ENCODE assay signal across 10 mouse cellular contexts in the genomic region with DNA sequence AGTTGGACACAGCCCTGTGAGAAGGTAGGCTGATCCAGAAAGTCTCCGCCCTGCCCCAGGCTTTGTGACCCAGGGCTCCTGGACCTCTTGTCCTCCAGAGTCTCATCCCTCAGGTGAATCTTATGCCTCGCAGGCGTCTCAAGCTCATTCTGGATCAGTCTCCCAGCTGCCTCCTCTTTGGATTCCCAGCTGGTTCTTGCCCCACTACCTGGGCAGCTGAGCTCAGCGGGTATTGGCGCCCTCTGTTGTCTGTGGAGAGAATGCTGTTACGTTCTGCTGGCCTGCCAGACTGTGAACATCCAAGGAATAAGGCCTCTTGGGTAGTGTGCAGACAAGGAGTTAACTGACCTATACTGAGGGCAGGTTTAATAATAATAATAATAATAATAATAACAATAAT. TPM values are rescaled to one million over a fixed set of nuclear protein-coding genes. Genes with fewer than 3 reads are reported as not detected.
A peak's percentile ranks its signal among the peaks of the same experiment; 100 is the strongest.
DNase-seq lines count a peak whose midpoint lies in the region; ATAC-seq and TF ChIP-seq lines count a peak whose summit lies in the region.
"Had no signal": no experiment of that assay in that cellular context is flagged by ENCODE, and none has a peak within 500 bp of the region (broad histone marks: within the 10 kb centered on the region; RNA-seq: fewer than 3 reads in every experiment).

No protein-coding gene starts in this region.

- H3K4me2 ChIP-seq in forebrain, embryonic 12.5 days: no peak overlapping the region

- no peak overlapping the region for H3K27ac ChIP-seq in cerebellum, adult 2 months (ENCODE audit: insufficient read depth, low read length)
- no peak overlapping the region for H3K27ac ChIP-seq in forebrain, embryonic 10.5 days
- H3K27ac ChIP-seq in forebrain, embryonic 12.5 days: no peak overlapping the region

- no peaks in the 10 kb centered on the region for H3K27me3 ChIP-seq in cerebellum, adult 2 months (ENCODE audit: control insufficient read depth, insufficient read depth, low read length)
- H3K27me3 ChIP-seq in forebrain, embryonic 10.5 days (ENCODE audit: poor library complexity, severe bottlenecking): no peaks in the 10 kb centered on the region
- H3K27me3 ChIP-seq in forebrain, embryonic 12.5 days: no peaks in the 10 kb centered on the region

- WGBS in cerebellum, adult 2 months: 63% methylated on average over 6 of the region's 6 CpGs
- WGBS in forebrain, embryonic 10.5 days: 64% methylated on average over 6 of the region's 6 CpGs
- 54% methylated on average over 6 of the region's 6 CpGs for WGBS in forebrain, embryonic 12.5 days

- no peaks in the 10 kb centered on the region; the same call in 1 of the 2 replicates for H3K4me1 ChIP-seq in cerebellum, adult 2 months (ENCODE audit: control insufficient read depth, insufficient read depth, low read length)
- H3K4me1 ChIP-seq in forebrain, embryonic 10.5 days: peaks cover 5% of the 10 kb centered on the region; the same call in 1 of the 2 replicates
- no peaks in the 10 kb centered on the region for H3K4me1 ChIP-seq in forebrain, embryonic 12.5 days

- no peak overlapping the region for H3K4me3 ChIP-seq in cerebellum, adult 2 months (replicated peaks; ENCODE audit: insufficient read depth, low read depth, low read length)
- no peak overlapping the region for H3K4me3 ChIP-seq in forebrain, embryonic 10.5 days
- no peak overlapping the region for H3K4me3 ChIP-seq in forebrain, embryonic 12.5 days (replicated peaks)
- H3K4me3 ChIP-seq: myocyte had no signal

- DNase-seq in cerebellum, adult 2 months: no peak
- DNase-seq in cerebellum, adult 8-10 months: no peak
- DNase-seq in left cerebral cortex, adult 18-20 months (ENCODE audit: low spot score in 2 of 2): peak; percentile 46 to 56
- DNase-seq in left cerebral cortex, adult 11 months (ENCODE audit: low spot score): no peak
- peak; percentile 27 for DNase-seq in ES-CJ7 (ENCODE audit: low read depth, low spot score)
- peak; percentile 35 to 41 for DNase-seq in layer of hippocampus, postnatal 36 days
- no peak for DNase-seq in forebrain, embryonic 10.5 days (ENCODE audit: extremely low spot score, low spot score)

- H3K9ac ChIP-seq in forebrain, embryonic 12.5 days: no peak overlapping the region

- H3K9me3 ChIP-seq in forebrain, embryonic 10.5 days: no peaks in the 10 kb centered on the region
- no peaks in the 10 kb centered on the region for H3K9me3 ChIP-seq in forebrain, embryonic 12.5 days

- TF ChIP-seq POLR2A in cerebellum, adult 2 months (IDR thresholded peaks at IDR 0.05; ENCODE audit: borderline replicate concordance, insufficient read depth, low read length): no peak

- H3K36me3 ChIP-seq in forebrain, embryonic 10.5 days (replicated peaks): no peaks in the 10 kb centered on the region
- no peaks in the 10 kb centered on the region for H3K36me3 ChIP-seq in forebrain, embryonic 12.5 days (replicated peaks)

- no peak for ATAC-seq in forebrain, embryonic 12.5 days (ENCODE audit: low FRiP score)

- peak; percentile 13; the same call in 1 of the 2 replicates for TF ChIP-seq CTCF in cerebellum, adult 2 months (IDR thresholded peaks at IDR 0.05; ENCODE audit: borderline replicate concordance, insufficient read depth, low read depth, low read length)

RNA-seq across cellular contexts. Expression of a gene that starts 17.2 kb away (rescaled TPM):
- not detected in 2 replicates for polyA plus RNA-seq in cerebellum, adult 2 months (2012; rRNA removed)
- not detected for total RNA-seq in left cerebral cortex, adult 18-20 months (2021)
- not detected for total RNA-seq in layer of hippocampus, postnatal 36 days (2021)
- not detected in 2 replicates for polyA plus RNA-seq in forebrain, embryonic 10.5 days (2016; fragmentation: Nextera tagmentation; extraction: Ambion mirVana)
- polyA plus RNA-seq in forebrain, embryonic 12.5 days (2016; fragmentation: Nextera tagmentation; extraction: Ambion mirVana): not detected in 2 replicates
- total RNA-seq: layer of hippocampus, adult 8-10 months had no signal
- polyA plus RNA-seq: myocyte had no signal

RNA-seq across cellular contexts. Expression of a gene that starts 23.4 kb away (rescaled TPM):
- polyA plus RNA-seq in cerebellum, adult 2 months (2012; rRNA removed): 1.5 and 1.8 TPM in 2 replicates
- total RNA-seq in left cerebral cortex, adult 18-20 months (2021): 10 to 100 TPM in 1 of 2 experiments, 1 to 10 TPM in 1; 9.8 to 10.1 TPM
- 1 to 10 TPM; 3.8 to 4.7 TPM for total RNA-seq in layer of hippocampus, postnatal 36 days (2021)
- polyA plus RNA-seq in forebrain, embryonic 10.5 days (2016; fragmentation: Nextera tagmentation; extraction: Ambion mirVana): 2.4 and 2.5 TPM in 2 replicates
- polyA plus RNA-seq in forebrain, embryonic 12.5 days (2016; fragmentation: Nextera tagmentation; extraction: Ambion mirVana): 4.4 and 4.7 TPM in 2 replicates

RNA-seq across cellular contexts. Expression of a gene that starts 26.3 kb away (rescaled TPM):
- not detected in 2 replicates for polyA plus RNA-seq in cerebellum, adult 2 months (2012; rRNA removed)
- not detected for total RNA-seq in left cerebral cortex, adult 18-20 months (2021)
- not detected for total RNA-seq in layer of hippocampus, postnatal 36 days (2021)
- not detected in 2 replicates for polyA plus RNA-seq in forebrain, embryonic 10.5 days (2016; fragmentation: Nextera tagmentation; extraction: Ambion mirVana)
- polyA plus RNA-seq in forebrain, embryonic 12.5 days (2016; fragmentation: Nextera tagmentation; extraction: Ambion mirVana): not detected in 2 replicates
- total RNA-seq: layer of hippocampus, adult 8-10 months had no signal
- polyA plus RNA-seq: myocyte had no signal

RNA-seq across cellular contexts. Expression of a gene that starts 32.4 kb away (rescaled TPM):
- not detected in 2 replicates for polyA plus RNA-seq in cerebellum, adult 2 months (2012; rRNA removed)
- not detected for total RNA-seq in left cerebral cortex, adult 18-20 months (2021)
- total RNA-seq in layer of hippocampus, postnatal 36 days (2021): not detected
- polyA plus RNA-seq in forebrain, embryonic 10.5 days (2016; fragmentation: Nextera tagmentation; extraction: Ambion mirVana): not detected in 2 replicates
- polyA plus RNA-seq in forebrain, embryonic 12.5 days (2016; fragmentation: Nextera tagmentation; extraction: Ambion mirVana): not detected in 2 replicates
- total RNA-seq: layer of hippocampus, adult 8-10 months had no signal
- polyA plus RNA-seq: myocyte had no signal

RNA-seq across cellular contexts. Expression of a gene that starts 43.2 kb away (rescaled TPM):
- polyA plus RNA-seq in cerebellum, adult 2 months (2012; rRNA removed): not detected in 2 replicates
- not detected for total RNA-seq in left cerebral cortex, adult 18-20 months (2021)
- total RNA-seq in layer of hippocampus, postnatal 36 days (2021): not detected
- not detected in 2 replicates for polyA plus RNA-seq in forebrain, embryonic 10.5 days (2016; fragmentation: Nextera tagmentation; extraction: Ambion mirVana)
- not detected in 2 replicates for polyA plus RNA-seq in forebrain, embryonic 12.5 days (2016; fragmentation: Nextera tagmentation; extraction: Ambion mirVana)
- total RNA-seq: layer of hippocampus, adult 8-10 months had no signal
- polyA plus RNA-seq: myocyte had no signal

Comparison
In these comparisons a context has a peak if more than half of its experiments do, and no peak if none do; other contexts are left out.
1. DNase-seq: peak in left cerebral cortex, adult 18-20 months (2 of 2), ES-CJ7 (single experiment) and layer of hippocampus, postnatal 36 days (2 of 2); none in cerebellum, adult 2 months (0 of 2), cerebellum, adult 8-10 months (single experiment), left cerebral cortex, adult 11 months (single experiment) and forebrain, embryonic 10.5 days (single experiment).